Mouse (Mus musculus): Measurements from ENCODE around the gene Lrrc19. TPM values are rescaled to one million over a fixed set of nuclear protein-coding genes. Genes with fewer than 3 reads are reported as not detected.

Gene Lrrc19
- polyA plus RNA-seq (2012; rRNA removed), result not detected in 2 replicates

DNA sequence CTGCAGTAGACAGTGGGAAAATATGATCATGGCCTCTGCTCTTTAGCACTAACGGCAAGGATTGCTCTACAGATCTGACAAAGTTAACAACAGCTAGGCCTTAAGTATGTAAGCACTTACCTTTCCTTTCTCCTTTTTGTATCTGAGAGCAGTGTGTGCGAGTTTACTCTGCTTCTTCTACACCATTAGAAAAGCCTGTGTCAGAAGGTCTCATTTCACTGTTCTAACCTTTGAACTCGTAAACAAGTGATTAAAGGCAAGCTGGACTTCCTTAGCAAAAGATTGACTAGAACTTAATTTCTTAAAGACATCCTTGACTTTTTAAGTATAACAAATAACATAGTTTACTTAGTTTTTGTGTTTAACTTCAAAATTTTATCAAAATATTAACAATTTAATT is at the start of gene Lrrc19:
Gene Lrrc19, minus strand, starts transcription at position 225 of the 400 bp plus-strand sequence.

DNA sequence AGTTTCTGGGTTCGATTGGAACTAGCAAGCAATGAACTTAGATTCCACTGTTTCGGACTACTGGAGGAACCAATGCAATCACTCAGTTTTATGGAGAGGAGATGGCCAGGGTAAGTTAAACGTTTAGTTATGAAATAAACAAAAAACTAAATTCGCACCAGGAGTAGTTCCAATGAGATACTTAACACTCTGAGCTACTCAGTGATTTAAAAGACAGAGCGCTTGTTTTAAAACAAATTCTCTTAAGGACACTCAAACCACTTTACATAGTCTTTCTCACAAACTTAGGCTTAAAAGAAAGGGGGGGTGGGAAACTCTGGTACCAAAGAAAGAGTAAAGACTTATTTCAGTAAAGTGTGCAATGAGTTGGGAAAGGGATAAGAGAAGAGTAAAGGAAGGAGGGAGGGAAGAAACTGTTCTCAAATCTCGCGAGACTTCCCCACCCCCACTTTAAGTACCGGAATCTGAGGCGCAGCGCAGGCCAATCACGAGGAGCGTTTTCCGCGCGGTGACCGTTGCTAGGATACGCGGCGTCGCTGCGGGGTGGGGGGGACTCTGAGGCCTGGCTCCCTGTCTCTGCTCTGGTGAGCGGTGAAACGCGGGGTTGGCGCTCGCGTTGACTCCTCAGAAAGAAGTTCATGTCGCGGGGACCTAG is 35.8 kb downstream of the Lrrc19 start, which contains the start of gene Ift74:
Gene Ift74, plus strand, starts transcription at position 520 of the 655 bp plus-strand sequence.

DNA sequence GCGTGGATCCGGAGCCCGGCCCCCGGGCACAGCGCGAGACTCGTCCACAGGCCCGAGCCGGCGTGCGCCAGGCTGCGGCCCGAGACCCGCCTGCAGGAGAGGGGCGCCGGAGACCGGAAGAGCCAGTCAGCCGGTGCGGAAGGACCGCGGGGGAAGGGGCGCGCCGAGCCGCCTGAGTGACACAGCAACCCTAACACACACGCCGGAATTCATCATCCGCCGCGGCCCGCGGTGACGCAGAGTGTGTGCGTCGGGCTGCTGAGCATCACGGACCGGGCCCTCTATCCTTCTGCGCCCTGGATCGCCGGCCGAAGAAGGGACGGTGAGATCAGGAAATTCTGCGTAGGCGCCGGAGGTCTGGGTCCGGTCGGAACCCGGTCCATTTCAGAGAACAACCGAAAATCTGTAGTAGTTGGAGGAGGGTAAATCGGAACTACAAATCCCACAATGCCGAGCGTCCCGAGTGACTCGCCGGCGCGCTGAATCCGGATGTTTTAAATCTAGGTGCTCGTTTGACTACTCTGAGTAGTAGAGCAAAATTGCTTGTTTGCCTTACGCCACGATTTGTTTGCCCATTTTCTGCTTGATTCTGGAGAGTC is 46.8 kb downstream of the Lrrc19 start, which contains the start of gene Plaa:
Gene Plaa, minus strand, starts transcription at position 214 of the 599 bp plus-strand sequence.

Other genes with a start within 250 kb of the Lrrc19 start
- not detected in 2 replicates for gene Gm10306, start 93.6 kb downstream of the Lrrc19 start, polyA plus RNA-seq (2012; rRNA removed)
- gene Caap1, start 93.3 kb downstream of the Lrrc19 start, polyA plus RNA-seq (2012; rRNA removed), result 9.2 and 9.6 TPM in 2 replicates
- gene Plaa, start 46.9 kb downstream of the Lrrc19 start, polyA plus RNA-seq (2012; rRNA removed), result 127 and 137 TPM in 2 replicates
- 1.3 and 1.8 TPM in 2 replicates for gene Ift74, start 35.7 kb downstream of the Lrrc19 start, polyA plus RNA-seq (2012; rRNA removed)
- 6.2 and 10.0 TPM in 2 replicates for gene Tek, start 89.1 kb upstream of the Lrrc19 start, polyA plus RNA-seq (2012; rRNA removed)

All from ovary, adult 2 months (tissue).